Mouse (Mus musculus): ENCODE results near the gene Coa5. TPM values are rescaled to one million over a fixed set of nuclear protein-coding genes. Genes with fewer than 3 reads are reported as not detected.

Gene Coa5
- polyA plus RNA-seq, 1 experiment, result 30.0 TPM

DNA sequence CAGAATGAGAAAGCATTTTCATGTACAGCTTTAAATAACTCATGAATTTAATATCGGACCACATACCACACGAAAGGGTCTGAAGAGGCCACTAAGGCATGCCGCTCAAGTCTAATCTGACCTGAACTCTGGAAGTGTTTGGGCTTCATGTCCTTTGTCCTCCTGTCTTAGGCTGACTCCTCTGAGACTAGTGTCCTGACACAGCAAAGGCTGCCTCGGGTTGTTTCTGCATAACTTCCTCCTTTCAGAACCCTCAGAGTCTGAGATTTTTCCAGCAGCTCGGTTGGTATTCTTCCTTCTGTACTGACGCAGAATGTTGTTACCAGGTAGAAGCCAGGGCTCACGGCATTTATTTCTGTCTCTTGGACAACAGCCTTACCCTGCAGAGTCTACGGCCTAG lies 44.1 kb upstream of the Coa5 start:
- peaks cover 43% of the 10 kb centered on the region for H3K36me3 ChIP-seq (ENCODE audit: control insufficient read depth, insufficient read depth, low read length)
- H3K27ac ChIP-seq (ENCODE audit: insufficient read depth, low read depth, low read length), result peak overlapping the region; percentile 89
- H3K27me3 ChIP-seq (ENCODE audit: control insufficient read depth, insufficient read depth, low read length), result no peaks in the 10 kb centered on the region
- peaks cover 5% of the 10 kb centered on the region for H3K4me1 ChIP-seq (ENCODE audit: control insufficient read depth, insufficient read depth, insufficient read length, low read length)
- WGBS, result 69% methylated on average over 8 of the region's 8 CpGs
- H3K4me3 ChIP-seq (ENCODE audit: low read depth, low read length), result no peak overlapping the region
- TF ChIP-seq POLR2A (IDR thresholded peaks at IDR 0.05; ENCODE audit: low read depth, low read length) (no peak), CTCF (IDR thresholded peaks at IDR 0.05; ENCODE audit: extremely low read depth, insufficient read length, insufficient replicate concordance, low read depth, low read length) (no peak)

DNA sequence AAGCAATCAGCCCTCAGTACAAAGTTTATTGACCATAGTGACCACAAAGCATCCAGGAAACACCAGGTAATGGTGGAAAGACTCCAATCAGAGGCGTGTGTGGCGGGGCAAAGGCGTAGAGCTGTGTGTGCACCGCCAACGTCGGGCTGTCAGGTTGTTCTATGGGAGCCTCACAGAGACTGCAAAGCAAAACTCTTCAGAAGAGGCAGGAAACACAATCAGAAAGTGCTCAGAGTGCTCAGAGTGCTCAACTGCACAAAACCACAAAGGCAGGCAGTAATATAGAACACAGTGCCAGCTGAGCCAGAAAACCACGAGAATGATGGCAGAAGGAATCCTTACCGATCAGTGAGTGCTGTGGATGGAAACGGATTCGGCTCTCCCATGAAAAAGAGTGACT lies 43.3 kb upstream of the Coa5 start:
- Histone ChIP-seq H3K27ac (ENCODE audit: insufficient read depth, low read depth, low read length) (peak overlapping the region; percentile 89), H3K27me3 (ENCODE audit: control insufficient read depth, insufficient read depth, low read length) (no peaks in the 10 kb centered on the region), H3K4me3 (ENCODE audit: low read depth, low read length) (no peak overlapping the region), H3K4me1 (ENCODE audit: control insufficient read depth, insufficient read depth, insufficient read length, low read length) (peaks cover 5% of the 10 kb centered on the region), H3K36me3 (ENCODE audit: control insufficient read depth, insufficient read depth, low read length) (peaks cover 47% of the 10 kb centered on the region)
- 69% methylated on average over 10 of the region's 10 CpGs for WGBS
- no peak for TF ChIP-seq POLR2A (IDR thresholded peaks at IDR 0.05; ENCODE audit: low read depth, low read length)
- TF ChIP-seq CTCF (IDR thresholded peaks at IDR 0.05; ENCODE audit: extremely low read depth, insufficient read length, insufficient replicate concordance, low read depth, low read length), result no peak

DNA sequence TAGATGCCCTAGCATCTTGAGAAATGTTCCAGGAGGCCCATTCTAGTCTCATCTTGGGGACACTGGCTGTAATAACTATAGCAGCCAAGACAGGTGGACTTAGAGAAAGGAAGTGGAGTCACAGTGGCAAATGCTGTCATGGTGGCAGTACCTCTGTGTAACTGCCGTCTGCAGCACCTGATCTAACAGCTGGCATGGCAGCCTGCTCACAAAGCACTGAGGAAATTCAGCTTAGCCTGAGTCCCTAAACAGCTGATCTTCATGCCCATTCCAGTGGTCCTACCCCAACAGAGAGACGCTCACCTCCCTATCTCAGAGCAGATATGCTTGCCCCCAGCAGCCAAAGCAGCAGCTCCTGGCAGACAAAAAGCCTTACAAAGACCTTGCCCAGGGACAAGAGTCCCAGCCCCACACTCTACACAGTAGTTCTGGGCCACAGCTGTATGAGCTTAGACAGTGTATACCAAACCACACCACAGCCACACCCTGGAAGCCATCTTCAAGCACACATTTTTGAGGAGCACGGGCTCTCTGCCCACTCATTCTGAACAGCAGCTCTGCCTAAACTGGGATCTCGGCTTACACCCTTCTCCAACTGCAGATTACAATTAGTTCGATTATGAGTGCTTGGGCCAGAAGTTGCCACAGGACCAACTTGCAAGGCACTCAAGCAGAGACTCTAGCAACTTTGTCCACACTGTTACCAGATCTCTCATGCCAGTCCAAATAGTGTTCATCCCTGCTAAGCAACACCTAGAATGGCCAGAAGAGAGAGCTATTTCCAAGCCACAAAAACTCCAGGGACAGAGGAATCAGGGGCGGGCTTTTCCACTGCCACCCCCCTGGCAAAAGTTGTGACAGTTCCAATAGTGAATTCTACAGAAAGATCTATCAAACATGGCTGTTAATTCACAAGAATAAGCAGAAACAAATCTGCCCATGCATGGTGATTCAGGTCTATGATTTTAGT lies 41.6 kb upstream of the Coa5 start:
- TF ChIP-seq POLR2A (IDR thresholded peaks at IDR 0.05; ENCODE audit: low read depth, low read length) (no peak), CTCF (IDR thresholded peaks at IDR 0.05; ENCODE audit: extremely low read depth, insufficient read length, insufficient replicate concordance, low read depth, low read length) (peak; percentile 19; the same call in 1 of the 2 replicates)
- Histone ChIP-seq H3K36me3 (ENCODE audit: control insufficient read depth, insufficient read depth, low read length) (peaks cover 44% of the 10 kb centered on the region), H3K4me3 (ENCODE audit: low read depth, low read length) (no peak overlapping the region), H3K27ac (ENCODE audit: insufficient read depth, low read depth, low read length) (no peak overlapping the region), H3K27me3 (ENCODE audit: control insufficient read depth, insufficient read depth, low read length) (no peaks in the 10 kb centered on the region), H3K4me1 (ENCODE audit: control insufficient read depth, insufficient read depth, insufficient read length, low read length) (peaks cover 5% of the 10 kb centered on the region)
- 82% methylated on average over 6 of the region's 6 CpGs for WGBS

DNA sequence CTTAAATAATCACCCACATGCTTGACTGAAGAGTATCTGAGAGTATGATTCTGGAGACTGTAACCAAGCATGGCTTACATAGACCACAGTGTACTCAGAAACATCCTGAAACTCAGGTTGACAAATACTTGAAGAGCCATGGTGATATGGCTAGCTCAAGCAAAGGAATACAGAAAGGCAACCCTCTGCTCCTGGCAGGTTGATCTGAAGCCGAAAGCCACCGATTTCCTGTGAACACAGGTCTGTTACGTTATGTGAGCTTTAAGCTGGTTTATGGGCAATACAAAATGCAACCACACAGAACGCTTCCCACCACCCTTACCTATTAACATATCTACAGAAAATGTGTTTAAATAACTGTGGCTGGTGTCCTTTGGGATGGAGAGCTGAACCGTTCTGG lies 39.1 kb upstream of the Coa5 start:
- Histone ChIP-seq H3K36me3 (ENCODE audit: control insufficient read depth, insufficient read depth, low read length) (peaks cover 54% of the 10 kb centered on the region), H3K27ac (ENCODE audit: insufficient read depth, low read depth, low read length) (peak overlapping the region; percentile 33; the same call in 1 of the 2 replicates), H3K4me1 (ENCODE audit: control insufficient read depth, insufficient read depth, insufficient read length, low read length) (0 out of 2 replicates have a peak, but pooled peaks cover 2% of the 10 kb centered on the region), H3K27me3 (ENCODE audit: control insufficient read depth, insufficient read depth, low read length) (no peaks in the 10 kb centered on the region), H3K4me3 (ENCODE audit: low read depth, low read length) (no peak overlapping the region)
- TF ChIP-seq CTCF (IDR thresholded peaks at IDR 0.05; ENCODE audit: extremely low read depth, insufficient read length, insufficient replicate concordance, low read depth, low read length) (no peak), POLR2A (IDR thresholded peaks at IDR 0.05; ENCODE audit: low read depth, low read length) (no peak)
- WGBS, result 89% methylated on average over 5 of the region's 5 CpGs

DNA sequence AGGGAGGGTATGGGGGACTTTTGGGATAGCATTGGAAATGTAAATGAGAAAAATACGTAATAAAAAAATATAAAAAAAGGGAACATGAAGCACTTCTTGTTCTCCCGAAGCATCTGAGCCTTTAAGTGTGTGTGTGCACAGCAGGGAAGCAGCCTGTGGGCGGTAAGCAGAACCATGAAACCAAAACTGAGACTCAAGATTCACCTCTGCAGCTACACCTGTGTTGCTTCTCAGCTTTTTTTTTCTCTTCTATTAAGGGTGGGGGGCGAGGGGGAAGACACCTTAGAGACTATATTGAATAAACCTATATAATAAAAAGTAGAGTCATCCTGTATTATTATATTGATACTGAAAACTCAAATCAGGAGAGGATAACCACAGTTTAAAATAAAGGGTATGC lies 37.9 kb upstream of the Coa5 start:
- Histone ChIP-seq H3K4me1 (ENCODE audit: control insufficient read depth, insufficient read depth, insufficient read length, low read length) (no peaks in the 10 kb centered on the region), H3K27me3 (ENCODE audit: control insufficient read depth, insufficient read depth, low read length) (no peaks in the 10 kb centered on the region), H3K27ac (ENCODE audit: insufficient read depth, low read depth, low read length) (no peak overlapping the region), H3K36me3 (ENCODE audit: control insufficient read depth, insufficient read depth, low read length) (peaks cover 54% of the 10 kb centered on the region), H3K4me3 (ENCODE audit: low read depth, low read length) (no peak overlapping the region)
- TF ChIP-seq POLR2A (IDR thresholded peaks at IDR 0.05; ENCODE audit: low read depth, low read length) (no peak), CTCF (IDR thresholded peaks at IDR 0.05; ENCODE audit: extremely low read depth, insufficient read length, insufficient replicate concordance, low read depth, low read length) (no peak)
- 91% methylated on average over 4 of the region's 4 CpGs for WGBS

DNA sequence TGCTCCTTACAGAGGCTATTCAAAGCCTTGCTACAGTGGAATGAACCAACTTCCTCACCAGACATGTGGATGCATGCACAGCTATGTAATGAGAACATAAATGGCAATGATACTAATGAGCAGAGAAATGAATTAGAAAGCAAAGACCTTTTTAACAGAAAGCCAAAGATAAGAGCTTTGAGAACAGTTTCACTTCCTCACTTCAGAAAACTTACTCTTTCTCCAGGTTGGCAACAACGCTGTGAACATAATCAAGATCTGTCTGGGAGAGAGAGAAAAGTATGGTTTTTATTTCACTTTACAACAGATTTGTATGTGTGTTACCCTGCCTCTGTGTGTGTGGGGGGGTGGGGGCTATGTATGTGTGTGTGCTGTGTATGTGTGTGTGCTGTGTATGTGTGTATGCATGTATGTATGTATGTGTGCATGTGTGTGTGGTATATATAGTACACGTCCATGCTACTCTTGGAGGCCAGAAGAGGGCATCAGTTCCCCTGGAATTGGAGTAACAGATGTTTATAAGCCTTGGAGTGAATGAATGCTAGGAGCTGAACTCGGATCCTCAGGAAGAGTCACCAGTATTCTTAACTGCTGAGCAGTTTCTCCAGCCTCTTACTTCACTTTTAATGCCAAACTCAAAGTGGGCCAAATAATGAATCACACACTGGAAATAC lies 36.6 kb upstream of the Coa5 start:
- no peak overlapping the region for H3K4me3 ChIP-seq (ENCODE audit: low read depth, low read length)
- no peak overlapping the region for H3K27ac ChIP-seq (ENCODE audit: insufficient read depth, low read depth, low read length)
- no peaks in the 10 kb centered on the region for H3K4me1 ChIP-seq (ENCODE audit: control insufficient read depth, insufficient read depth, insufficient read length, low read length)
- peaks cover 57% of the 10 kb centered on the region for H3K36me3 ChIP-seq (ENCODE audit: control insufficient read depth, insufficient read depth, low read length)
- WGBS, result 88% methylated on average over 3 of the region's 3 CpGs
- no peak for TF ChIP-seq POLR2A (IDR thresholded peaks at IDR 0.05; ENCODE audit: low read depth, low read length)
- TF ChIP-seq CTCF (IDR thresholded peaks at IDR 0.05; ENCODE audit: extremely low read depth, insufficient read length, insufficient replicate concordance, low read depth, low read length), result no peak
- no peaks in the 10 kb centered on the region for H3K27me3 ChIP-seq (ENCODE audit: control insufficient read depth, insufficient read depth, low read length)

All from small intestine, adult 2 months (tissue).